Mouse (Mus musculus) liver, embryonic 15.5 days (tissue): ENCODE results near the gene Vkorc1. TPM values are rescaled to one million over a fixed set of nuclear protein-coding genes. Genes with fewer than 3 reads are reported as not detected.
A peak's percentile ranks its signal among the peaks of the same experiment; 100 is the strongest.
"Not testable (repeated sequence)": the region's sequence is repeated elsewhere in the genome, so short reads cannot be mapped to it uniquely, and the experiment has no call there.

Experiments used
- ATAC-seq: fragments of 200-750 bp; cut with Nextera tagmentation; 2 replicates; pipeline ENCODE4 v1.8.0; 2017; ENCODE audit warnings: moderate number of reproducible peaks, mild to moderate bottlenecking, moderate library complexity; ENCODE audit not compliant: insufficient read depth
- H3K27ac ChIP-seq: fragments of 300-500 bp; sonication (generic); replicated peaks from 2 replicates; pipeline ENCODE4 v1.5.1; 2015; ENCODE audit warnings: mild to moderate bottlenecking, inconsistent platforms
- H3K27me3 ChIP-seq: fragments of 300-500 bp; sonication (generic); 2 replicates; pipeline ENCODE4 v1.6.1; 2015; ENCODE audit warnings: mild to moderate bottlenecking, inconsistent platforms
- H3K36me3 ChIP-seq: fragments of 300-500 bp; sonication (generic); replicated peaks from 2 replicates; pipeline ENCODE4 v1.6.1; 2015; ENCODE audit warnings: moderate library complexity, mild to moderate bottlenecking, inconsistent platforms
- H3K4me1 ChIP-seq: fragments of 300-500 bp; sonication (generic); replicated peaks from 2 replicates; pipeline ENCODE4 v1.6.1; 2015; ENCODE audit warnings: inconsistent platforms
- H3K4me2 ChIP-seq: fragments of 300-500 bp; sonication (generic); 2 replicates; pipeline ENCODE4 v1.6.1; 2015; ENCODE audit warnings: moderate library complexity, mild to moderate bottlenecking, inconsistent platforms
- H3K4me3 ChIP-seq: fragments of 300-500 bp; sonication (generic); replicated peaks from 2 replicates; pipeline ENCODE4 v1.5.1; 2015; ENCODE audit warnings: mild to moderate bottlenecking, inconsistent platforms
- H3K9ac ChIP-seq: fragments of 300-500 bp; sonication (generic); 2 replicates; pipeline ENCODE4 v1.6.1; 2015; ENCODE audit warnings: moderate library complexity, mild to moderate bottlenecking, inconsistent platforms
- H3K9me3 ChIP-seq: fragments of 300-500 bp; sonication (generic); replicated peaks from 2 replicates; pipeline ENCODE4 v1.6.1; 2016; ENCODE audit warnings: inconsistent platforms
- WGBS: fragments of 180-500 bp; shearing (Covaris S2); methylation state at CpG from one replicate; pipeline ENCODE4 v1.1.7; 2015; ENCODE audit warnings: mixed read lengths; ENCODE audit not compliant: insufficient replicate concordance; 5-methylcytosine and 5-hydroxymethylcytosine counted together
- polyA plus RNA-seq: library from polyadenylated mRNA; unstranded; fragments of >200 nt; fragmentation: Nextera tagmentation; extraction: Ambion mirVana; gene quantifications from 2 replicates; pipeline ENCODE4 v1.2.1, GENCODE M21; 2015

Vkorc1 gene
- polyA plus RNA-seq, 1 experiment from 2014 or later, result 122 TPM

- H3K36me3 ChIP-seq, result peaks cover 20% of the 10 kb centered on the region
- H3K27me3 ChIP-seq, result no peaks in the 10 kb centered on the region
- peak overlapping the region; percentile 86 for H3K27ac ChIP-seq
- H3K4me3 ChIP-seq, result no peak overlapping the region
- H3K9me3 ChIP-seq, result no peaks in the 10 kb centered on the region
- no peak for ATAC-seq
- H3K4me1 ChIP-seq, result peaks cover 64% of the 10 kb centered on the region
- WGBS, result 49% methylated on average over 13 of the region's 13 CpGs
- H3K9ac ChIP-seq, result no peak overlapping the region
- H3K4me2 ChIP-seq, result peak overlapping the region; percentile 92
Measured at GRCm38 (mm10) chr7:127896384-127896783, 967 bp upstream of the Vkorc1 start.

- H3K27me3 ChIP-seq, ATAC-seq, H3K9me3 ChIP-seq: not testable (repeated sequence)
- H3K36me3 ChIP-seq, result peaks cover 20% of the 10 kb centered on the region
- peaks cover 62% of the 10 kb centered on the region for H3K4me1 ChIP-seq
- WGBS, result 56% methylated on average over 7 of the region's 7 CpGs
- H3K27ac ChIP-seq, result peak overlapping the region; percentile 86
- H3K4me3 ChIP-seq, result peak overlapping the region; percentile 67
- peak overlapping the region; percentile 92 for H3K4me2 ChIP-seq
- 0 out of 2 replicates have a peak overlapping the region, but pooled peaks have one; percentile 15 for H3K9ac ChIP-seq
Measured at GRCm38 (mm10) chr7:127895891-127896290, 474 bp upstream of the Vkorc1 start.

- H3K4me2 ChIP-seq, result peak overlapping the region; percentile 92
- H3K36me3 ChIP-seq, result peaks cover 30% of the 10 kb centered on the region
- H3K4me3 ChIP-seq, result peak overlapping the region; percentile 67
- peak overlapping the region; percentile 86 for H3K27ac ChIP-seq
- H3K9ac ChIP-seq, result peak overlapping the region; percentile 65; the same call in 1 of the 2 replicates
- no peak for ATAC-seq
- H3K27me3 ChIP-seq, result no peaks in the 10 kb centered on the region
- WGBS, result 77% methylated on average over 5 of the region's 5 CpGs
- peaks cover 48% of the 10 kb centered on the region for H3K4me1 ChIP-seq
- H3K9me3 ChIP-seq, result no peaks in the 10 kb centered on the region
Measured at GRCm38 (mm10) chr7:127894480-127894879, 937 bp downstream of the Vkorc1 start.

GRCm38 (mm10) chr7:127890798-127891197 lies 4.6 kb downstream of the Vkorc1 start, which contains the start of gene Prss53:
Prss53 (minus strand) TSS chr7:127890970.
- Histone ChIP-seq H3K9me3 (no peaks in the 10 kb centered on the region), H3K36me3 (peaks cover 66% of the 10 kb centered on the region), H3K9ac (no peak within 1 kb of the TSS), H3K4me2 (no peak within 1 kb of the TSS), H3K4me1 (peaks cover 23% of the 10 kb centered on the region), H3K27me3 (no peaks in the 10 kb centered on the region), H3K27ac (no peak within 1 kb of the TSS), H3K4me3 (no peak within 1 kb of the TSS)
- WGBS, result 57% methylated on average over 4 of the region's 4 CpGs
- no peak for ATAC-seq

- WGBS, result 50% methylated on average over 3 of the region's 3 CpGs
- Histone ChIP-seq H3K9ac (no peak overlapping the region), H3K4me1 (peaks cover 11% of the 10 kb centered on the region; the same call in 1 of the 2 replicates), H3K4me3 (no peak overlapping the region), H3K4me2 (no peak overlapping the region), H3K36me3 (peaks cover 83% of the 10 kb centered on the region), H3K27me3 (no peaks in the 10 kb centered on the region), H3K9me3 (no peaks in the 10 kb centered on the region), H3K27ac (no peak overlapping the region)
- ATAC-seq, result no peak
Measured at GRCm38 (mm10) chr7:127888821-127889220, 6.6 kb downstream of the Vkorc1 start.

- H3K4me2 ChIP-seq, result no peak overlapping the region
Measured at GRCm38 (mm10) chr7:127887781-127888180, 7.6 kb downstream of the Vkorc1 start.

GRCm38 (mm10) chr7:127887191-127887590 lies 8.2 kb downstream of the Vkorc1 start:
- WGBS, result 81% methylated on average over 8 of the region's 8 CpGs
- no peak for ATAC-seq
- Histone ChIP-seq H3K27me3 (no peaks in the 10 kb centered on the region), H3K4me3 (no peak overlapping the region), H3K4me2 (no peak overlapping the region), H3K9me3 (0 out of 2 replicates have a peak, but pooled peaks cover 3% of the 10 kb centered on the region), H3K36me3 (peaks cover 83% of the 10 kb centered on the region), H3K9ac (no peak overlapping the region), H3K4me1 (peaks cover 14% of the 10 kb centered on the region; the same call in 1 of the 2 replicates), H3K27ac (no peak overlapping the region)

More at GRCm38 (mm10) chr7:127887781-127888180, 7.6 kb downstream of the Vkorc1 start:
- no peaks in the 10 kb centered on the region for H3K27me3 ChIP-seq
- H3K9ac ChIP-seq, result no peak overlapping the region
- H3K4me1 ChIP-seq, result peaks cover 14% of the 10 kb centered on the region; the same call in 1 of the 2 replicates
- no peak overlapping the region for H3K27ac ChIP-seq
- H3K4me3 ChIP-seq, result no peak overlapping the region
- 76% methylated on average over 3 of the region's 3 CpGs for WGBS
- no peak for ATAC-seq
- H3K9me3 ChIP-seq, result no peaks in the 10 kb centered on the region
- peaks cover 83% of the 10 kb centered on the region for H3K36me3 ChIP-seq

GRCm38 (mm10) chr7:127886551-127886950 lies 8.9 kb downstream of the Vkorc1 start:
- peaks cover 14% of the 10 kb centered on the region; the same call in 1 of the 2 replicates for H3K4me1 ChIP-seq
- no peak for ATAC-seq
- H3K9ac ChIP-seq, result no peak overlapping the region
- peaks cover 88% of the 10 kb centered on the region for H3K36me3 ChIP-seq
- H3K27ac ChIP-seq, result no peak overlapping the region
- H3K4me2 ChIP-seq, result no peak overlapping the region
- no peak overlapping the region for H3K4me3 ChIP-seq
- 0 out of 2 replicates have a peak, but pooled peaks cover 6% of the 10 kb centered on the region for H3K9me3 ChIP-seq
- 81% methylated on average over 6 of the region's 6 CpGs for WGBS
- H3K27me3 ChIP-seq, result no peaks in the 10 kb centered on the region

- no peak for ATAC-seq
- peaks cover 94% of the 10 kb centered on the region for H3K36me3 ChIP-seq
- 40% methylated on average over 6 of the region's 6 CpGs for WGBS
Measured at GRCm38 (mm10) chr7:127885951-127886350, 9.5 kb downstream of the Vkorc1 start.

GRCm38 (mm10) chr7:127880431-127880830 lies 15.0 kb downstream of the Vkorc1 start:
- H3K9ac ChIP-seq, result no peak overlapping the region
- H3K4me3 ChIP-seq, result no peak overlapping the region
- WGBS, result 85% methylated on average over 12 of the region's 12 CpGs
- H3K4me1 ChIP-seq, result peaks cover 25% of the 10 kb centered on the region
- peaks cover 33% of the 10 kb centered on the region for H3K9me3 ChIP-seq
- H3K27ac ChIP-seq, result no peak overlapping the region
- no peak overlapping the region for H3K4me2 ChIP-seq
- H3K27me3 ChIP-seq, result no peaks in the 10 kb centered on the region
- H3K36me3 ChIP-seq, result peaks cover 78% of the 10 kb centered on the region
- ATAC-seq, result no peak

More at GRCm38 (mm10) chr7:127885951-127886350, 9.5 kb downstream of the Vkorc1 start:
- H3K9ac ChIP-seq, result no peak overlapping the region
- no peaks in the 10 kb centered on the region for H3K27me3 ChIP-seq
- peaks cover 10% of the 10 kb centered on the region; the same call in 1 of the 2 replicates for H3K9me3 ChIP-seq
- no peak overlapping the region for H3K27ac ChIP-seq
- H3K4me3 ChIP-seq, result no peak overlapping the region
- H3K4me1 ChIP-seq, result peaks cover 14% of the 10 kb centered on the region; the same call in 1 of the 2 replicates
- H3K4me2 ChIP-seq, result no peak overlapping the region

- Histone ChIP-seq H3K9ac (no peak overlapping the region), H3K4me3 (no peak overlapping the region), H3K27ac (no peak overlapping the region), H3K27me3 (no peaks in the 10 kb centered on the region), H3K36me3 (peaks cover 68% of the 10 kb centered on the region), H3K4me2 (no peak overlapping the region), H3K9me3 (peaks cover 33% of the 10 kb centered on the region), H3K4me1 (peaks cover 32% of the 10 kb centered on the region)
- ATAC-seq, result no peak
- 91% methylated on average over 9 of the region's 9 CpGs for WGBS
Measured at GRCm38 (mm10) chr7:127879301-127879700, 16.1 kb downstream of the Vkorc1 start.
